Mouse (Mus musculus) E14TG2a.4 (cell line): ENCODE data around the gene D6Ertd527e.
"Not testable (repeated sequence)": the region's sequence is repeated elsewhere in the genome, so short reads cannot be mapped to it uniquely, and the experiment has no call there.

ENCODE experiments used
- H3K27me3 ChIP-seq: 2 replicates; pipeline ENCODE4 v1.6.1; 2014; ENCODE audit warnings: low read length, control low read depth; ENCODE audit not compliant: insufficient read depth
- H3K36me3 ChIP-seq: 2 replicates; pipeline ENCODE4 v1.6.1; 2014; ENCODE audit warnings: low read length, control low read depth; ENCODE audit not compliant: insufficient read depth
- H3K4me1 ChIP-seq: replicated peaks from 2 replicates; pipeline ENCODE4 v1.6.1; 2014; ENCODE audit warnings: low read depth, low read length, control low read depth
- H3K4me3 ChIP-seq: replicated peaks from 2 replicates; pipeline ENCODE4 v1.5.1; 2014; ENCODE audit warnings: mild to moderate bottlenecking, low read length
- H3K9me3 ChIP-seq: 2 replicates; pipeline ENCODE4 v1.6.1; 2014; ENCODE audit warnings: low read length, control low read depth
- CTCF ChIP-seq: conservative IDR thresholded peaks from 2 replicates; pipeline ENCODE4 v1.5.1; 2014; ENCODE audit warnings: low read length
- NANOG ChIP-seq: IDR thresholded peaks from 2 replicates; pipeline ENCODE4 v1.6.1; 2014; ENCODE audit warnings: borderline replicate concordance, low read length, mixed read lengths
- POU5F1 ChIP-seq: IDR thresholded peaks from 2 replicates; pipeline ENCODE4 v1.6.1; 2014; ENCODE audit warnings: low read length, borderline replicate concordance

The D6Ertd527e gene

DNA sequence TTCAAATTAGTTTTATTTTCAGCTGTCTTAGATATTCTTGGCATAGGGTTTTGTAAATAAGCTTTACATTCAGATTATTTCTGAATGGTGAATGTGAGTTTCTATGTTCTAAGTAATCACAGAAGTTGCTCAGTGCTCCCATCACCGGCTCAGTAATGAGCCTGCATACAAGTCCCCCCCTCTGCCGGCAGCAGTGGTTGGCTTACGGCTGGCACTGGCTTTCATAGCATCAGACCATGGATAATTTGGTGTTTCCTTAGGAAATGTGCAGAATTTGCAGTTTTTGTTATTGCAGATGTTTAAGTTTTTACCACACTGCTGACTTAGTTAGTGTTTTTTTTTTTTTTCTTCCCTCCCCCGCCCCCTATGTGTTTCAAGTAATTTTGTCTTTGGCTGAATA lies 25.1 kb upstream of the D6Ertd527e start:
- no peaks in the 10 kb centered on the region for H3K27me3 ChIP-seq
- no peak overlapping the region for H3K4me3 ChIP-seq
- no peaks in the 10 kb centered on the region for H3K9me3 ChIP-seq
- H3K4me1 ChIP-seq, result no peaks in the 10 kb centered on the region
- H3K36me3 ChIP-seq, result peaks cover 43% of the 10 kb centered on the region
- TF ChIP-seq NANOG (no peak), POU5F1 (no peak), CTCF (no peak)

GRCm38 (mm10) chr6:87085026-87085425 lies 19.5 kb upstream of the D6Ertd527e start:
- no peak for TF ChIP-seq NANOG
- TF ChIP-seq CTCF, result no peak
- TF ChIP-seq POU5F1, result no peak
- H3K27me3 ChIP-seq, result no peaks in the 10 kb centered on the region
- H3K9me3 ChIP-seq, result no peaks in the 10 kb centered on the region
- H3K36me3 ChIP-seq, result peaks cover 64% of the 10 kb centered on the region
- H3K4me1 ChIP-seq, result no peaks in the 10 kb centered on the region
- no peak overlapping the region for H3K4me3 ChIP-seq

DNA sequence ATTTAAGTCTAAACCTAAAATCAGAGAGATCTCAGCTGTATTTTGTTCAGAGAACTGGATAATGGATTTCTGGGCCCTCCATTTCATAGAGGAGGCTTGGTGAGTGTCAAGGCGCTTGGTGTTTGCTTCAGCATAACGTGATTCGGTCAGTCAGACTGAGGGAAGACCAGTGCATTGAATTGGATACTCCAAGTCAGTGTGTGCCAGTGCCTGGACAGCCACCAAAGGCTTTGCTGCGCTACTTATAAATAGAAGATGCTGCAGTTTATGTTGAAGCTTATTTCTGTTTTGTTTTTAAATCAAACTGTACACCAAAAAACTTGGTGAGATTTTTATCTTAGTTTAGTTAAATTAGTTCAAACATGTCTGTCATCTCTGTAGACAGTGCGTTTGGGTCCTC lies 16.2 kb upstream of the D6Ertd527e start:
- no peak overlapping the region for H3K4me3 ChIP-seq
- H3K27me3 ChIP-seq, result no peaks in the 10 kb centered on the region
- H3K36me3 ChIP-seq, result peaks cover 50% of the 10 kb centered on the region
- no peaks in the 10 kb centered on the region for H3K4me1 ChIP-seq
- no peaks in the 10 kb centered on the region for H3K9me3 ChIP-seq
- TF ChIP-seq POU5F1, result no peak
- TF ChIP-seq CTCF, result no peak
- TF ChIP-seq NANOG, result no peak

GRCm38 (mm10) chr6:87090877-87091276 lies 13.7 kb upstream of the D6Ertd527e start:
- H3K4me1 ChIP-seq, result no peaks in the 10 kb centered on the region
- H3K9me3 ChIP-seq, result no peaks in the 10 kb centered on the region
- no peak overlapping the region for H3K4me3 ChIP-seq
- peaks cover 27% of the 10 kb centered on the region for H3K36me3 ChIP-seq
- TF ChIP-seq NANOG, result no peak
- TF ChIP-seq POU5F1, result no peak
- TF ChIP-seq CTCF, result no peak
- no peaks in the 10 kb centered on the region for H3K27me3 ChIP-seq

DNA sequence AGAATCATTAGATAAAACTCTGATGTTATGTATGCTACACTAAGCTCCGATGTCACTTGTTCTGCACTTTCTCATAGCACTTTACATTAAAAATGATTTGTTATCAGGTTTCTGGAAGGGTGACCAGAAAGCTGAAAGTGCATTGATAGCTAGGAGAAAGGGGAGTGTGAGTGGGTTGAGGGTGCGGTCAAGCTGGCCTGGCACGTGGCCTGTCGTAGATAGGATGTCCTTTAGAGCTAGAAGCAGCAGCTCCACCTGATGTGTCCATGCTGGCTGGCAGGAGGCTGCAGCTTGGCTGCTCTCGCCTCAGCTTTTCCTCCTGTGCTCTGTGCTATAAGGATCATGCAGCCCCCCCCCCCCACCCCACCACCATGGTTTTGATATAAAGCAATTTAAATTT lies 12.1 kb upstream of the D6Ertd527e start:
- Histone ChIP-seq H3K36me3 (peaks cover 14% of the 10 kb centered on the region), H3K4me1 (no peaks in the 10 kb centered on the region), H3K27me3 (no peaks in the 10 kb centered on the region), H3K9me3 (no peaks in the 10 kb centered on the region), H3K4me3 (no peak overlapping the region)
- TF ChIP-seq NANOG (no peak), POU5F1 (no peak), CTCF (no peak)

- H3K27me3 ChIP-seq, H3K36me3 ChIP-seq, H3K4me1 ChIP-seq, H3K4me3 ChIP-seq, H3K9me3 ChIP-seq: not testable (repeated sequence)
Observed at GRCm38 (mm10) chr6:87093631-87094030, 10.9 kb upstream of the D6Ertd527e start.

GRCm38 (mm10) chr6:87099261-87099660 lies 5.3 kb upstream of the D6Ertd527e start:
- Histone ChIP-seq H3K9me3 (no peaks in the 10 kb centered on the region), H3K4me3 (no peak overlapping the region), H3K4me1 (peaks cover 4% of the 10 kb centered on the region; the same call in 1 of the 2 replicates), H3K36me3 (no peaks in the 10 kb centered on the region), H3K27me3 (no peaks in the 10 kb centered on the region)
- no peak for TF ChIP-seq POU5F1
- no peak for TF ChIP-seq CTCF
- TF ChIP-seq NANOG, result no peak

- no peaks in the 10 kb centered on the region for H3K9me3 ChIP-seq
- TF ChIP-seq NANOG, result no peak
- no peak for TF ChIP-seq POU5F1
- TF ChIP-seq CTCF, result no peak
- H3K4me3 ChIP-seq, result no peak overlapping the region
- peaks cover 4% of the 10 kb centered on the region; the same call in 1 of the 2 replicates for H3K4me1 ChIP-seq
- no peaks in the 10 kb centered on the region for H3K27me3 ChIP-seq
- no peaks in the 10 kb centered on the region for H3K36me3 ChIP-seq
Observed at GRCm38 (mm10) chr6:87099671-87100296, 4.8 kb upstream of the D6Ertd527e start.

- Histone ChIP-seq H3K4me3 (no peak overlapping the region), H3K9me3 (no peaks in the 10 kb centered on the region), H3K27me3 (no peaks in the 10 kb centered on the region), H3K36me3 (no peaks in the 10 kb centered on the region), H3K4me1 (peaks cover 4% of the 10 kb centered on the region; the same call in 1 of the 2 replicates)
- TF ChIP-seq NANOG (no peak), CTCF (no peak), POU5F1 (no peak)
Observed at GRCm38 (mm10) chr6:87100297-87101020, 4.1 kb upstream of the D6Ertd527e start.
